Mouse (Mus musculus): ENCODE data around the gene Tmcc2. TPM values are rescaled to one million over a fixed set of nuclear protein-coding genes. Genes with fewer than 3 reads are reported as not detected.
A peak's percentile ranks its signal among the peaks of the same experiment; 100 is the strongest.

The Tmcc2 gene
- polyA plus RNA-seq, 1 experiment from 2014 or later = 7.6 TPM

DNA sequence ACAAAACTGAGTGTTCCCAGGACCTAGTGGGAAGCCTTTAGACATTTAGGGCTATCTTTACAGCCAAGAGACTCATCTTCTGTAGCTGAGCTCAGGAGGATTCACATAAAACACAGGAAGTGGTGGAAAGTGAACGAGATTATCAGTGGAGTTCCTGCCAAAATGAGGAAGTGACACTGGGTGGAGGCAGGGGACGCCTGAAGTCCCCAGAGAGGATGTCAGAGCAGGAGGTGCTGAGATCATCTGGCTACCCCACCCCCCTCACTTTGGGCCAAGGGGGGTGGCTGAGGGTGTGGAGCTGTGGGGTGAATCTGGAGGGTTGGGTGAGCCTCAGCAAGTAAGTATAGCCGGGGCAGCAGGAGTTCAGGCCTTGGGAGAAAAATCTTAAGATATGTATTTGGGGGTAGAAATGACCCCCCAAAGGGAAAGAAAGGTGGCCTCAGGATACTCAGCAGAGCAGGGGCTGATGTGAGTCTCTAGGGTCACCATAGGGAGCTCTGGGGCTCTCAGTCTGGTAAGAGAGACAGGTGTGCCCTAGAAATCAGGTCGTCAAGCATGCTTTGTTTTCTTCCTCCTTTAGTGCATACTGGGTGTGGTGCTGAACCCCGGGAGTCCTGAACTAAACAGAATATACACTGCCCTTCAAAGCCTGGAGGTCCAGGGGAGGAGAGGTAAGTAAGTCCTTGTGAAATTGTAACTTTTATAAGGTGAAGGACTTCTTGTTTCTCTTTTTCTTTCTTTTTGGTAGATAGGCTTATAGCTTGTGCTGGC is 49.2 kb downstream of the Tmcc2 start:
- H3K4me3 ChIP-seq = no peak overlapping the region
- DNase-seq (ENCODE audit: low spot score) = no peak
- no peaks in the 10 kb centered on the region for H3K36me3 ChIP-seq
- H3K27ac ChIP-seq = no peak overlapping the region
- peaks cover 11% of the 10 kb centered on the region; the same call in 1 of the 2 replicates for H3K4me1 ChIP-seq
- WGBS = 52% methylated on average over 5 of the region's 5 CpGs
- no peaks in the 10 kb centered on the region for H3K9me3 ChIP-seq (replicated peaks)
- H3K27me3 ChIP-seq (ENCODE audit: low read depth, poor library complexity, severe bottlenecking) = peaks cover 2% of the 10 kb centered on the region; the same call in 1 of the 2 replicates

DNA sequence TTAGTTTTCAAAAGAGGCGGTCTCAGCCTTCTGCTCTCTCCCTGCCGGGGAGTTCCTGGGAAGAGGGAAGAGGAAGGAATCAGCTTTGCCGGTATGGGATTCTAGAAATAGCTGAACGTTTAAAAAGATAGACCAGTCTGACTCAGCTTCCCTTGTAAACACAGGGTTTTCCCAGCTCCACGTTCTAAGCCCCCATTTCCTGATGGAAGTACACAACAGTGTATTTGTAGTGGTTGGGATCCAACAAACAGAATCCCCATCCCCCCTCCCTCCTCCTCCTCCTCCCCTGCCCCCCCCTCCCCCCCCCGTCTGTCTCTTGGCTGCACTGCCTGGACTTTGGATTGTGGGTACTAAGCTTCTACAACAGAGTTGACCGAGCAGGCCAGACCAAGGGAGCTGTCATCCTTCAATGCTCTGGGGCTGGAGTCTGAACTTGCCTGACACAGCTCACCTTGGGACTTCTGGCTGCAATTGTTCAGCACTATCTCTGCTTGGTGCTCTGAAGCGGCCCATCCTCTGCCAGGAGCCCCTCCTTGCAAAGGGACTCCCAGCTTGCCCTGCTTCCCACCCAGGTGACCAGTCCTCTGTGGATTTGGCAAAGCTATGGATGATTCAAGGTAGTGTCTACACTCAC is 52.9 kb downstream of the Tmcc2 start:
- WGBS = 39% methylated on average over 8 of the region's 8 CpGs
- Histone ChIP-seq H3K27ac (no peak overlapping the region), H3K4me1 (peaks cover 38% of the 10 kb centered on the region), H3K36me3 (no peaks in the 10 kb centered on the region), H3K4me3 (no peak overlapping the region), H3K9me3 (replicated peaks) (no peaks in the 10 kb centered on the region), H3K27me3 (ENCODE audit: low read depth, poor library complexity, severe bottlenecking) (peaks cover 5% of the 10 kb centered on the region; the same call in 1 of the 2 replicates)
- no peak for DNase-seq (ENCODE audit: low spot score)

DNA sequence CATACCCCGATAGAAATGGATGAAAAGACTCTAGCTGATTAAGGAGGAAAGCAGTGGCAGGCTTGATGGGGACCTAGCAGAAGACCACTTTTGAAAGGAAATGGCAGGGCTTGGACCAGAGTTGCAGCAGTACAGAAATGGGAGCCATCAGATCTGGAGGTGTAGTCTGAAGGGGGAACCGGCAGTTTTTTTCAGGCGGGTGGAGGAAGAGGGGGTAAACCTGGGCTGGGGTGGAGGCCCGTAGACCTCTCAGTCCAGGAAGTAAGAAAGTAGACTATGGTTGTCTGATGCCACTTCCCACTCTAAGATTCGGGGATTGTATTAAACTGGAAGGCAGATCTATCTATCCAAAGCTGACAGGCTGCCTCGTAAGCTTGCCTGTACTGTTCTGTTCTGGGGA is 54.2 kb downstream of the Tmcc2 start:
- H3K9me3 ChIP-seq (replicated peaks) = no peaks in the 10 kb centered on the region
- no peak for DNase-seq (ENCODE audit: low spot score)
- no peak overlapping the region for H3K4me3 ChIP-seq
- H3K4me1 ChIP-seq = peaks cover 50% of the 10 kb centered on the region
- no peaks in the 10 kb centered on the region for H3K36me3 ChIP-seq
- no peak overlapping the region for H3K27ac ChIP-seq
- peaks cover 5% of the 10 kb centered on the region; the same call in 1 of the 2 replicates for H3K27me3 ChIP-seq (ENCODE audit: low read depth, poor library complexity, severe bottlenecking)
- WGBS = 73% methylated on average over 6 of the region's 6 CpGs

DNA sequence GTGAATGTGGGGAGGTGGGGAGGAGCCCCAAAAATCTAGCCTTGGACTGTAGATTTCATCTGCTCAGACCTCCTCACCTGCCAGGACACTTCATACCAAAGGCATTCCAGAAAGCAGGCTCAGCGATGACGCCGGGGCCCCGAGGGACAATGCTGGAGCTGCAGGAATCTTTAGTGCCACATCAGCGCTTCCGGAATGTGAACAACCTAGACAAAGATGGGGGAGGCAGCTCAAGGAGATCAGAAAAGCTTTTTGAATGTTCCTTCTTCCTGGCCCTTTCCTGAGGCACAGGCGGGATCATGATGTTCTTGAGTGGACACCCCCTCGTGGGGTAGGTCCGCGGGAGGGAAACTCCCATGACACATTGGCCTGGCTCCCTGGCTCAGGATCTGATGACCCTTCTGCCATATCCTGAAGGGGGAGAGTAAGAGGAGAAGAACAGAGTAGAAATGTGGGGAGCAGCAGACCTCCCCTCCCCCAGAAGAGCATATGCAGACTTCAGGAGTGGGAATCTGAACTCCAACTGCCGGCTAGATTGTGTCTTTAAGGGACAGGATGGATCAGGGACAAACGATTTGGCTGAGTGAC is 55.6 kb downstream of the Tmcc2 start:
- WGBS = 76% methylated on average over 12 of the region's 12 CpGs
- no peak for DNase-seq (ENCODE audit: low spot score)
- no peaks in the 10 kb centered on the region for H3K36me3 ChIP-seq
- H3K9me3 ChIP-seq (replicated peaks) = no peaks in the 10 kb centered on the region
- H3K27me3 ChIP-seq (ENCODE audit: low read depth, poor library complexity, severe bottlenecking) = peaks cover 5% of the 10 kb centered on the region; the same call in 1 of the 2 replicates
- H3K27ac ChIP-seq = peak overlapping the region; percentile 79; the same call in 1 of the 2 replicates
- H3K4me1 ChIP-seq = peaks cover 57% of the 10 kb centered on the region
- no peak overlapping the region for H3K4me3 ChIP-seq

DNA sequence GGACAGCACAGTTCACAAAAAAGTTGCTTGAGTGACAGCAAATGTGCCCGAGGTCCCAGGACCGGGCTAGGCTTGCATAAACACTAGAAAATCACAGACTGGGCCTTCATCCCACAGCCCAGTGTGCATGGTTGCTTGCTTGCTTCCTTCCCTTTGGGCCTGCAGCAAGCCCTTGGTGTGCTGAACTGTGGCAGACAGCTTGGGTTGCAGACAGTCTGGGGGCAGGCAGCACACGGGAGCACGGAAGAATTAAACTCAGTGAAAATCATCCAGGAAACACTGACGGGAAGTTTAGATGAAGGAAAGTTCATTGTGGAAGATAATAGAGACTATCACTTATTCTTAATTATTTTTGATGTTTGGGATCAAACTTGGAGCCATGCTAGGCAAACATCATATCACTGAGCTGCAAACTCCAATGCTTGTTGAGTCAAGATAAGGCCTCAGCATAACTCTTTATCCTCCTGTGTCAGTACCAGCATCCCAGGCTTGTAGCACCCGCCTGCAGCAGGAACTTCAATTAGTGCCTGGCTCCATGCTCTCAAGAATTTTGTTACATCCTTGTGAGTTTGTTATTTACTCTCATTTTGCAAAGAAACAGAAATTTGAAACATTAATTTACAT is 56.8 kb downstream of the Tmcc2 start:
- H3K27me3 ChIP-seq (ENCODE audit: low read depth, poor library complexity, severe bottlenecking) = peaks cover 5% of the 10 kb centered on the region; the same call in 1 of the 2 replicates
- no peak for DNase-seq (ENCODE audit: low spot score)
- H3K4me3 ChIP-seq = 0 out of 2 replicates have a peak overlapping the region, but pooled peaks have one; percentile 34
- H3K27ac ChIP-seq = peak overlapping the region; percentile 79
- no peaks in the 10 kb centered on the region for H3K9me3 ChIP-seq (replicated peaks)
- WGBS = 31% methylated on average over 6 of the region's 6 CpGs
- H3K36me3 ChIP-seq = no peaks in the 10 kb centered on the region
- peaks cover 67% of the 10 kb centered on the region for H3K4me1 ChIP-seq

DNA sequence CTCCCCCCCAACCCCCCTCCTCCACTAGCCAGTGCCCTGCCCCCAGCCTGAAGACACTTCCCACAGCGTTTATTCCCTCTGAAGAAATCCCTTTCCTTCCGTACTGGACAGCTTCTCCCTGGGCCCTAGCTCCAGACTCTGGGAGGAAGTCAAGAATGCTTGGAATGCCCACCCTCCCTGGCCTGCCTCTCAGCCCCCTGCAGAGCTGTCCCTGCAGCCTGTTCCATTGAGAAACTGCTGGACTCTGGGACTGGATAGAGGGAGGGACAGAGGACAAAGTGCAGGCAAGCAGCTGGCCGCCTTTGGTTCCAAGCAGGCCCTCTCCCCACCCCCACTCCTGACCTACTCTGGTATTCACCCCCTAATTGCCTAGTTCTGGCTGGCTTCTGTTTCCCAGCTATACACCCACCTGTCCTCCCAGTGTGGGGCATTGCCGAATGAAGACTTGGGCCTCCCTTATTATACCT is 57.4 kb downstream of the Tmcc2 start:
- no peaks in the 10 kb centered on the region for H3K36me3 ChIP-seq
- H3K27me3 ChIP-seq (ENCODE audit: low read depth, poor library complexity, severe bottlenecking) = peaks cover 5% of the 10 kb centered on the region; the same call in 1 of the 2 replicates
- H3K27ac ChIP-seq = peak overlapping the region; percentile 79
- DNase-seq (ENCODE audit: low spot score) = peak; percentile 60
- WGBS = 0% methylated on average over 4 of the region's 4 CpGs
- peaks cover 69% of the 10 kb centered on the region for H3K4me1 ChIP-seq
- no peaks in the 10 kb centered on the region for H3K9me3 ChIP-seq (replicated peaks)
- H3K4me3 ChIP-seq = peak overlapping the region; percentile 34; the same call in 1 of the 2 replicates

DNA sequence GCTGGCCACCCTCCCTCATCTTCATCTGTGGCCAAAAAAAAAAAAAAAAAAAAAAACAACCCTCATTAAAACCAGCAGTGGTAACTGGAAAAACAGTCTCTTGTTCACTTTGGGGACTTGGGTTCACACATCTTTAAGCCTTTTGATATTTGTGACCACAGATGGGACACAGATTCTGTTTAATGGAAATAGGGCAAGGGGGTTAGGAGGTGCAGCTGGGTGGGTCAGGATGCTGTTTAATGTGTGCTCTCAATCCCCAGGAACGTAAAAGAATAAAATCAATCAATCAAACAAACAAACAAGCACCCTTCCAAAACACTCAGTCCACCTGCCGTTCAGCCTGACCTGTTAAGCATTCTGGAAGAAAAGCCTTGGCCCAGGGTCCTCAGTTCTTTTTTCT is 57.9 kb downstream of the Tmcc2 start:
- Histone ChIP-seq H3K27me3 (ENCODE audit: low read depth, poor library complexity, severe bottlenecking) (peaks cover 5% of the 10 kb centered on the region; the same call in 1 of the 2 replicates), H3K27ac (peak overlapping the region; percentile 79), H3K4me3 (peak overlapping the region; percentile 34; the same call in 1 of the 2 replicates), H3K9me3 (replicated peaks) (no peaks in the 10 kb centered on the region), H3K36me3 (no peaks in the 10 kb centered on the region), H3K4me1 (peaks cover 72% of the 10 kb centered on the region)
- WGBS = 4% methylated on average over 2 of the region's 2 CpGs
- DNase-seq (ENCODE audit: low spot score) = no peak

DNA sequence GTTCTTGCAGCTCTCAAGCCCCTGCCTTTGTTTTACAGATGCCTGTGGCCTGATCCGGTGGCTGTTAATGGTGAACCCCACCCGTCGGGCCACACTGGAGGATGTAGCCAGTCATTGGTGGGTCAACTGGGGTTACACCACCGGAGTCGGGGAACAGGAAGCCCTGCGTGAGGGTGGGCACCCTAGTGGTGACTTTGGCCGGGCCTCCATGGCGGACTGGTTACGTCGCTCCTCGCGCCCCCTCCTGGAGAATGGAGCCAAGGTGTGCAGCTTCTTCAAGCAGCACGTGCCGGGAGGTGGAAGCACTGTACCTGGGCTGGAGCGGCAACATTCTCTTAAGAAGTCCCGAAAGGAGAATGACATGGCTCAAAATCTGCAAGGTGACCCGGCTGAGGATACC is 59.8 kb downstream of the Tmcc2 start:
- Histone ChIP-seq H3K4me3 (no peak overlapping the region), H3K36me3 (no peaks in the 10 kb centered on the region), H3K27me3 (ENCODE audit: low read depth, poor library complexity, severe bottlenecking) (no peaks in the 10 kb centered on the region), H3K27ac (0 out of 2 replicates have a peak overlapping the region, but pooled peaks have one; percentile 28), H3K4me1 (peaks cover 73% of the 10 kb centered on the region), H3K9me3 (replicated peaks) (no peaks in the 10 kb centered on the region)
- 87% methylated on average over 17 of the region's 17 CpGs for WGBS
- no peak for DNase-seq (ENCODE audit: low spot score)

DNA sequence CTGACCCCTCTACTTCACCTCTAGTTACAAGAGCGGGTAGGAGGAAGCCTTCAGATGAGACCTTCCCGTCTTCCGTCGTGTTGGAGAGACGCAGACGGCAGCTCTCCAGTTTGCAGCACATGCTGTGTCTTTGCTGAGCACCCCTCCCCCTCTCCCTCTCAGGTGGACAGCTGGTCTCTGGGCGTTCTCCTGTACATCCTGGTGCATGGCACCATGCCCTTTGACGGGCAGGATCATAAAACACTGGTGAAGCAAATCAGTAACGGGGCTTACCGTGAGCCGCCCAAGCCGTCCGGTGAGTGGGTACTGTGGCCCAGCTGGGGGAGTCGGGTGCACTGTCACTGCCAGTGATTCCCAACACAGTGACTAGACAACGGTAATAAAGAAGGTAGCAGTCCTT is 60.7 kb downstream of the Tmcc2 start:
- Histone ChIP-seq H3K4me1 (peaks cover 76% of the 10 kb centered on the region), H3K4me3 (no peak overlapping the region), H3K36me3 (no peaks in the 10 kb centered on the region), H3K27ac (0 out of 2 replicates have a peak overlapping the region, but pooled peaks have one; percentile 15), H3K9me3 (replicated peaks) (no peaks in the 10 kb centered on the region), H3K27me3 (ENCODE audit: low read depth, poor library complexity, severe bottlenecking) (no peaks in the 10 kb centered on the region)
- 87% methylated on average over 15 of the region's 15 CpGs for WGBS
- DNase-seq (ENCODE audit: low spot score) = no peak

DNA sequence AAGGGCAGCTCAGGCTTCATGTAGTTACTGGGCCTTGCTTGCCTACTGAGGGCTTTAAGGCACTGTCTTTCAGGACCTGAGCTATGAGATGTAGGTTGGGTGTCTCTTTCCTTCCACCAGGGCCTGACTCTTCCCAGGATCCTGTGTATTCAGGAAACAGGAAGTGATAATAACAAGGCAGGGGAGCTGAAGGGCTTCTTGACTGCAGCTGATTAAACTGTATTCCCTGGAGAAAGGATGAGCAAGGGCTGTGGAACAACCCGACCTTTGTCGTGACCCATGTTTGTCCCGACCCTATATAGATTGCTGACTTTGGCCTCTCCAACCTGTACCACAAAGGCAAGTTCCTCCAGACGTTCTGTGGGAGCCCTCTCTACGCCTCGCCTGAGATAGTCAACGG is 61.4 kb downstream of the Tmcc2 start:
- Histone ChIP-seq H3K27ac (peak overlapping the region; percentile 26; the same call in 1 of the 2 replicates), H3K9me3 (replicated peaks) (no peaks in the 10 kb centered on the region), H3K36me3 (no peaks in the 10 kb centered on the region), H3K27me3 (ENCODE audit: low read depth, poor library complexity, severe bottlenecking) (no peaks in the 10 kb centered on the region), H3K4me1 (peaks cover 69% of the 10 kb centered on the region), H3K4me3 (no peak overlapping the region)
- WGBS = 85% methylated on average over 7 of the region's 7 CpGs
- no peak for DNase-seq (ENCODE audit: low spot score)

DNA sequence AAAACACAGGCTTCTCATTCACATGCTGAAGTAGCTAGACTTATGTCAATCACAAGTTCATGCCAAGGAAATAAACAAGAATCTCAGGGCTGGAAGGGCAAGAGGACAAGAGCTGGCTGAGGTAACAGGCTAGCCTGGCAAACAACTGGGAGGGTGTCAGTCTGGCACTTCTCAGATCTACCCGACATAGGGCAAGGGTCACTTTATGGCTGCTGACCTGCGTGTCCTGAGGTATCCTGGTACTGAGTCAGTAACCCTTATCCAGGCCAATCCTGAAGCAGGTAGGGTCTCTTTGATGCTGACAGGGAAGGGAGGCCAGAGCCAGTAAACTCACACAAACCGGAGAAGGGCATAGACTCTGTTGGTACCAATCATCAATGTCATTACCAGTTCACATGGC is 62.5 kb downstream of the Tmcc2 start:
- DNase-seq (ENCODE audit: low spot score) = no peak
- no peak overlapping the region for H3K4me3 ChIP-seq
- H3K27ac ChIP-seq = no peak overlapping the region
- 49% methylated on average over 3 of the region's 3 CpGs for WGBS
- H3K9me3 ChIP-seq (replicated peaks) = no peaks in the 10 kb centered on the region
- no peaks in the 10 kb centered on the region for H3K27me3 ChIP-seq (ENCODE audit: low read depth, poor library complexity, severe bottlenecking)
- peaks cover 58% of the 10 kb centered on the region for H3K4me1 ChIP-seq
- H3K36me3 ChIP-seq = no peaks in the 10 kb centered on the region

DNA sequence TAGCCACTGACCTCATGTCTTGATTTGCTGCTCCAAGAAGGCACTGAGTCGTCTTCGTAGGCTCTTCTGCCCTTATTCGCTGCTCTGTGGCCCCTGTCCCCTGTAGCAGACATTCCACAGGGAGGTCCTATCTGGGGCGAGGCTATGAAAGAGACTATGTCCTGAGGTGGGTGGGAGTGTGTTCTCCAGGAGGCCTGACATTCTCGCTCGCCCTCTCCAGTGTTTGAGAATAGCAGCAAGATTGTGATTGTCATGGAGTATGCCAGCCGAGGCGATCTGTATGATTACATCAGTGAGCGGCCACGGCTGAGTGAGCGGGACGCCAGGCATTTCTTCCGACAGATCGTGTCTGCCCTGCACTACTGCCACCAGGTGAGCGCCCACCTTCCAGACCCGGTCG is 63.6 kb downstream of the Tmcc2 start:
- H3K4me1 ChIP-seq = peaks cover 56% of the 10 kb centered on the region
- no peak overlapping the region for H3K4me3 ChIP-seq
- no peaks in the 10 kb centered on the region for H3K27me3 ChIP-seq (ENCODE audit: low read depth, poor library complexity, severe bottlenecking)
- H3K9me3 ChIP-seq (replicated peaks) = no peaks in the 10 kb centered on the region
- no peaks in the 10 kb centered on the region for H3K36me3 ChIP-seq
- no peak overlapping the region for H3K27ac ChIP-seq
- no peak for DNase-seq (ENCODE audit: low spot score)
- 93% methylated on average over 17 of the region's 17 CpGs for WGBS

Measured in limb, embryonic 10.5 days (tissue).